In the genomic region with DNA sequence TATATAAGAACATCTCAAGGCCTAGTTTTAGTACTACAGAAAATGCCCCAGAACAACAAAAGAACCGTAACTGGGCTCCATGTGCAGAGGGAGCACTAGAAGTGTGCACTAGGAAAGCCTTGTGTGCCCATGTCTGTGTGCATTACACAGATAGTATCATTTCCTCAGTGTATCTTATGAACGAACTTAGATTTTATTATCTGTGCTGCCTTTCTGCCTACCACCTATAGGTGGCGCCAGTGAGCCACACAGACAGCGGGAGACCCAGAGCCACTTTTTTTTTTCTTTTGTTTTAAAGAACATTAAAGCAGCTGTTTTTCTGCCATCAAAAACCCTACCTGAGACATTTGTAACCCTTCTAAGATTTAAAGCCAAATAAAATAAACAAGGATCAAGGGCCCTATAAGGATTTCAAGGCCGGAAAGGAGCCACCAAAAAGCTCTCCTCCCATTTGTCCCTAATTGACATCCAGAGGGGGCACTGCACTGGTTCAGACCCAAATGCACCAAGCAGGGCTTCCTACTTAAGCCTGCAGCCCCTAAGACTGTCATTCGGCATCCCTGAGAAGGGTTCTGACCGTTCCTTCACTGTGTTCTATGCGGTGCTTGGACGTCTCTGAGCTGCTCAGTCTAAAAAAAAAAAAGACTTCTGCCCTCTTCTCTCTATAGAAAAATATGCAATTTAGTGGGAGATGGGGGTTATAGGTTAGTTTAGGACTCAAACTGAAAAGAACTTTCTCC, we compare ENCODE assay signal across 8 mouse cellular contexts.
A peak's percentile ranks its signal among the peaks of the same experiment; 100 is the strongest.
DNase-seq lines count a peak whose midpoint lies in the region; ATAC-seq and TF ChIP-seq lines count a peak whose summit lies in the region.

No protein-coding gene starts in this region.

- H3K4me3 ChIP-seq in cortical plate, adult 2 months (ENCODE audit: insufficient read depth, low read length), result no peak overlapping the region
- H3K4me3 ChIP-seq in heart, embryonic 12.5 days, result 0 out of 2 replicates have a peak overlapping the region, but pooled peaks have one; percentile 20
- no peak overlapping the region for H3K4me3 ChIP-seq in lung, postnatal 0 days (ENCODE audit: low read depth, low read length)

- no peaks in the 10 kb centered on the region for H3K9me3 ChIP-seq in heart, embryonic 12.5 days (replicated peaks)
- H3K9me3 ChIP-seq in lung, postnatal 0 days (ENCODE audit: low read length), result no peaks in the 10 kb centered on the region

- H3K4me1 ChIP-seq in cortical plate, adult 2 months (ENCODE audit: control insufficient read depth, insufficient read depth, low read length), result no peaks in the 10 kb centered on the region
- H3K4me1 ChIP-seq in heart, embryonic 12.5 days (replicated peaks), result peaks cover 7% of the 10 kb centered on the region; the same call in 1 of the 2 replicates
- no peaks in the 10 kb centered on the region for H3K4me1 ChIP-seq in lung, postnatal 0 days (ENCODE audit: insufficient read depth, low read depth, low read length)

- TF ChIP-seq CTCF in cortical plate, adult 2 months (IDR thresholded peaks at IDR 0.05; ENCODE audit: extremely low read depth, insufficient read depth, low read length), result peak; percentile 87
- peak; percentile 89 for TF ChIP-seq CTCF in lung, postnatal 0 days (IDR thresholded peaks at IDR 0.05)

- H3K36me3 ChIP-seq in heart, embryonic 12.5 days, result no peaks in the 10 kb centered on the region
- H3K36me3 ChIP-seq in lung, postnatal 0 days (ENCODE audit: insufficient read depth, low read length), result no peaks in the 10 kb centered on the region

- 8% methylated on average over 9 of the region's 9 CpGs for WGBS in heart, embryonic 12.5 days
- WGBS in lung, postnatal 0 days, result 12% methylated on average over 9 of the region's 9 CpGs

- no peaks in the 10 kb centered on the region for H3K27me3 ChIP-seq in heart, embryonic 12.5 days (replicated peaks)
- no peaks in the 10 kb centered on the region for H3K27me3 ChIP-seq in lung, postnatal 0 days (replicated peaks; ENCODE audit: insufficient read depth, low read length)

- ATAC-seq in CD4-positive, CD25-positive, alpha-beta regulatory T cell, adult 4 months, result no peak
- ATAC-seq in heart, embryonic 12.5 days (ENCODE audit: insufficient number of reproducible peaks, low FRiP score), result 0 out of 2 replicates have a peak, but pooled peaks have one; percentile 50
- 0 out of 2 replicates have a peak, but pooled peaks have one; percentile 33 for ATAC-seq in lung, postnatal 0 days

- H3K9ac ChIP-seq in heart, embryonic 12.5 days, result 0 out of 2 replicates have a peak overlapping the region, but pooled peaks have one; percentile 40
- H3K9ac ChIP-seq in lung, postnatal 0 days (replicated peaks; ENCODE audit: low read depth), result no peak overlapping the region

- TF ChIP-seq EP300 in lung, postnatal 0 days (IDR thresholded peaks at IDR 0.05), result no peak; the same call in 1 of the 2 replicates

- peak overlapping the region; percentile 57 for H3K4me2 ChIP-seq in heart, embryonic 12.5 days
- H3K4me2 ChIP-seq in lung, postnatal 0 days (replicated peaks; ENCODE audit: low read depth, low read length), result no peak overlapping the region

- 0 out of 2 replicates have a peak overlapping the region, but pooled peaks have one; percentile 35 for H3K27ac ChIP-seq in cortical plate, adult 2 months (ENCODE audit: insufficient read depth, low read length)
- 0 out of 2 replicates have a peak overlapping the region, but pooled peaks have one; percentile 3 for H3K27ac ChIP-seq in heart, embryonic 12.5 days (ENCODE audit: poor library complexity, severe bottlenecking)
- H3K27ac ChIP-seq in lung, postnatal 0 days (ENCODE audit: low read length), result peak overlapping the region; percentile 28; the same call in 1 of the 2 replicates

- no peak for TF ChIP-seq POLR2A in cortical plate, adult 2 months (IDR thresholded peaks at IDR 0.05; ENCODE audit: extremely low read depth, insufficient read depth, low read length)

- peak; percentile 55 for DNase-seq in CD4-positive, CD25-positive, alpha-beta regulatory T cell, adult 2 months (ENCODE audit: low read depth, low spot score)
- DNase-seq in MN1 (ENCODE audit: low spot score), result peak; percentile 70
- peak; percentile 55 to 74 for DNase-seq in kidney, postnatal 36 days
- peak; percentile 79 for DNase-seq in lung, postnatal 0 days (ENCODE audit: low spot score)
- DNase-seq in right cerebral cortex, postnatal 25 days, result peak; percentile 51
